Mouse (Mus musculus) lung, postnatal 0 days (tissue): ENCODE measurements around the gene Dscaml1.

Experiments used
- CTCF ChIP-seq: IDR thresholded peaks from 2 replicates; pipeline ENCODE4 v1.5.1; 2016; ENCODE audit warnings: antibody characterized with exemption, mild to moderate bottlenecking
- EP300 ChIP-seq: IDR thresholded peaks from 2 replicates; pipeline ENCODE4 v1.6.1; 2016; ENCODE audit warnings: antibody characterized with exemption, mild to moderate bottlenecking, control low read depth

- no peak for TF ChIP-seq CTCF
- TF ChIP-seq EP300: no peak
These were observed 250.2 kb downstream of the Dscaml1 start for GRCm38 (mm10) chr9:45676578-45676977.
